Comparison of ENCODE assay signal across 12 mouse cellular contexts in the genomic region with DNA sequence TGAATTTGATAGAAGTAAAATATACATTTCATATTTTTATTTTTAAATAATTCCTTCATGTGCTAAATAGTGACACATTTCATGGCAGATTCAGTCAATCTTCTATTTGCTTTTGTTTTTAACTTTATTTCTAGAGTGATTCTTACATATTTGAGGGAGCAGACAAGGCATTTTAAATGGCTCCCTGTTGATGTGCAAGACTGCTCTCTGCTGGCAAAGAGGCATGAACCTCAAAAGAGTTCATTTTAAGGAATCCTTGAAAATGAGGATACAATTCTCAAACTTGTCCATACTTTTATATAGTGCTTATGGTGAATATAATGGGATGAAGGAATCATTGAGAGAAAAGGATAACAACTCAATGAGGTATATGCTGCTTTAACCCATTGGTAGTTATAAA.
DNase-seq lines count a peak whose midpoint lies in the region; ATAC-seq and TF ChIP-seq lines count a peak whose summit lies in the region.
"Had no signal": no experiment of that assay in that cellular context is flagged by ENCODE, and none has a peak within 500 bp of the region (broad histone marks: within the 10 kb centered on the region; RNA-seq: fewer than 3 reads in every experiment).

No protein-coding gene starts in this region.

- H3K4me3 ChIP-seq in heart, postnatal 0 days (ENCODE audit: low read depth, low read length) = no peak overlapping the region
- H3K4me3 ChIP-seq in lung, adult 2 months (replicated peaks; ENCODE audit: extremely low read depth, low read depth, low read length) = no peak overlapping the region
- H3K4me3 ChIP-seq in intestine, embryonic 16.5 days (ENCODE audit: low read length) = no peak overlapping the region
- H3K4me3 ChIP-seq: neural tube, embryonic 15.5 days had no signal

- DNase-seq in heart, postnatal 0 days (ENCODE audit: low spot score) = peak; percentile 20
- DNase-seq in heart, adult 9 months (ENCODE audit: low spot score in 2 of 2) = no peak
- DNase-seq in lung, adult 2 months = no peak
- no peak for DNase-seq in lung, postnatal 4 days
- peak; percentile 8 for DNase-seq in ZHBTc4 (ENCODE audit: low read depth, low spot score)
- DNase-seq in lung, postnatal 36 days = peak; percentile 21
- no peak for DNase-seq in cerebellum, adult 8-10 months
- DNase-seq: cerebellum, adult 11-12 months had no signal

- no peak overlapping the region for H3K27ac ChIP-seq in heart, postnatal 0 days (ENCODE audit: low read depth)
- no peak overlapping the region for H3K27ac ChIP-seq in intestine, embryonic 16.5 days (ENCODE audit: low read length)
- H3K27ac ChIP-seq: liver, embryonic 14.5 days; neural tube, embryonic 15.5 days had no signal

- H3K4me2 ChIP-seq in heart, postnatal 0 days (ENCODE audit: low read depth, low read length) = no peak overlapping the region
- H3K4me2 ChIP-seq in intestine, embryonic 16.5 days (ENCODE audit: low read depth, low read length) = no peak overlapping the region
- H3K4me2 ChIP-seq: neural tube, embryonic 15.5 days had no signal

- no peak for TF ChIP-seq EP300 in heart, postnatal 0 days (IDR thresholded peaks at IDR 0.05; ENCODE audit: low read depth)

- H3K9me3 ChIP-seq in heart, postnatal 0 days (replicated peaks; ENCODE audit: control insufficient read depth, low read length) = no peaks in the 10 kb centered on the region
- H3K9me3 ChIP-seq in intestine, embryonic 16.5 days (ENCODE audit: control insufficient read depth, low read length) = no peaks in the 10 kb centered on the region
- H3K9me3 ChIP-seq: neural tube, embryonic 15.5 days had no signal

- no peak overlapping the region for H3K9ac ChIP-seq in heart, postnatal 0 days (replicated peaks; ENCODE audit: low read depth, low read length)
- no peak overlapping the region for H3K9ac ChIP-seq in intestine, embryonic 16.5 days (ENCODE audit: low read depth, low read length)
- H3K9ac ChIP-seq: liver, embryonic 14.5 days; neural tube, embryonic 15.5 days had no signal

- no peak for TF ChIP-seq POLR2A in lung, adult 2 months (IDR thresholded peaks at IDR 0.05; ENCODE audit: borderline replicate concordance, extremely low read depth, low read depth, low read length)

- no peaks in the 10 kb centered on the region for H3K4me1 ChIP-seq in heart, postnatal 0 days (ENCODE audit: control insufficient read depth, insufficient read depth)
- no peaks in the 10 kb centered on the region for H3K4me1 ChIP-seq in lung, adult 2 months (ENCODE audit: control insufficient read depth, insufficient read depth, low read length)
- no peaks in the 10 kb centered on the region; the same call in 1 of the 2 replicates for H3K4me1 ChIP-seq in intestine, embryonic 16.5 days (ENCODE audit: control insufficient read depth, insufficient read depth, low read length)
- H3K4me1 ChIP-seq: neural tube, embryonic 15.5 days had no signal

- TF ChIP-seq CTCF in heart, postnatal 0 days (IDR thresholded peaks at IDR 0.05; ENCODE audit: low read depth) = peak; percentile 52
- peak; percentile 13; the same call in 1 of the 2 replicates for TF ChIP-seq CTCF in lung, adult 2 months (IDR thresholded peaks at IDR 0.05; ENCODE audit: insufficient read depth, low read length)

- ATAC-seq in heart, postnatal 0 days (ENCODE audit: insufficient read depth, low read depth) = no peak
- no peak for ATAC-seq in intestine, embryonic 16.5 days
- ATAC-seq: hindbrain, embryonic 16.5 days had no signal

- H3K36me3 ChIP-seq in heart, postnatal 0 days (replicated peaks; ENCODE audit: control insufficient read depth, insufficient read depth, low read length) = no peaks in the 10 kb centered on the region
- H3K36me3 ChIP-seq in intestine, embryonic 16.5 days (ENCODE audit: control insufficient read depth, insufficient read depth, low read length) = no peaks in the 10 kb centered on the region
- H3K36me3 ChIP-seq: neural tube, embryonic 15.5 days had no signal

- no peaks in the 10 kb centered on the region for H3K27me3 ChIP-seq in heart, postnatal 0 days (ENCODE audit: control insufficient read depth, insufficient read depth, low read length)
- H3K27me3 ChIP-seq in intestine, embryonic 16.5 days (replicated peaks; ENCODE audit: control insufficient read depth, insufficient read depth, low read length) = no peaks in the 10 kb centered on the region
- H3K27me3 ChIP-seq: neural tube, embryonic 15.5 days had no signal

Comparison
In these comparisons a context has a peak if more than half of its experiments do, and no peak if none do; other contexts are left out.
1. DNase-seq: peak in heart, postnatal 0 days (single experiment), ZHBTc4 (single experiment) and lung, postnatal 36 days (single experiment); none in heart, adult 9 months (0 of 2), lung, adult 2 months (single experiment), lung, postnatal 4 days (0 of 2) and cerebellum, adult 8-10 months (single experiment).